Comparison of ENCODE assay signal across 10 mouse cellular contexts in genomic region chr9:76168355-76168754, GRCm38 (mm10). TPM values are rescaled to one million over a fixed set of nuclear protein-coding genes. Genes with fewer than 3 reads are reported as not detected.
DNase-seq lines count a peak whose midpoint lies in the region.
"Had no signal": no experiment of that assay in that cellular context is flagged by ENCODE, and none has a peak within 500 bp of the region (broad histone marks: within the 10 kb centered on the region; RNA-seq: fewer than 3 reads in every experiment).

No protein-coding gene starts in this region.

- peak; percentile 45 for DNase-seq in embryo, embryonic 10.5 days (ENCODE audit: low spot score)
- no peak for DNase-seq in embryo, embryonic 11 days
- DNase-seq in left cerebral cortex, adult 18-20 months (ENCODE audit: low spot score in 2 of 2), result peak; percentile 13 to 23
- DNase-seq in left cerebral cortex, adult 11 months (ENCODE audit: low spot score), result no peak
- DNase-seq in 3T3-L1 (ENCODE audit: low read depth, low spot score), result peak; percentile 48
- DNase-seq in adrenal gland, postnatal 14 days, result peak; percentile 32
- DNase-seq in testis, postnatal 10 days (ENCODE audit: low spot score), result no peak
- DNase-seq in spleen, adult 12 weeks (ENCODE audit: low spot score), result no peak
- DNase-seq: thymus, adult 18-20 months had no signal

RNA-seq across cellular contexts. Expression of gene Gfral, which starts 45.1 kb away (rescaled TPM):
- not detected for total RNA-seq in left cerebral cortex, adult 18-20 months (2021)
- total RNA-seq in adrenal gland, postnatal 14 days (2021), result not detected in 2 replicates
- total RNA-seq: heart, adult 18-20 months had no signal

Comparison
In these comparisons a context has a peak if more than half of its experiments do, and no peak if none do; other contexts are left out.
1. DNase-seq: peak in embryo, embryonic 10.5 days (single experiment), left cerebral cortex, adult 18-20 months (2 of 2), 3T3-L1 (single experiment) and adrenal gland, postnatal 14 days (single experiment); none in embryo, embryonic 11 days (single experiment), left cerebral cortex, adult 11 months (single experiment), testis, postnatal 10 days (single experiment) and spleen, adult 12 weeks (single experiment).